ENCODE assay signal across 28 mouse cellular contexts in genomic region chr17:35213071-35213470, GRCm38 (mm10). TPM values are rescaled to one million over a fixed set of nuclear protein-coding genes. Genes with fewer than 3 reads are reported as not detected.
DNase-seq lines count a peak whose midpoint lies in the region; ATAC-seq and TF ChIP-seq lines count a peak whose summit lies in the region.
"Had no signal": no experiment of that assay in that cellular context is flagged by ENCODE, and none has a peak within 500 bp of the region (broad histone marks: within the 10 kb centered on the region; RNA-seq: fewer than 3 reads in every experiment).

No protein-coding gene starts in this region.

- no peak for TF ChIP-seq EP300 in liver, postnatal 0 days (IDR thresholded peaks at IDR 0.05; ENCODE audit: low read depth)

- no peak overlapping the region for H3K4me2 ChIP-seq in intestine, postnatal 0 days (replicated peaks; ENCODE audit: low read depth)
- H3K4me2 ChIP-seq in intestine, embryonic 16.5 days (ENCODE audit: low read depth, low read length) = no peak overlapping the region
- H3K4me2 ChIP-seq in liver, postnatal 0 days (ENCODE audit: low read depth, low read length) = no peak overlapping the region

- H3K9me3 ChIP-seq in intestine, postnatal 0 days (ENCODE audit: control insufficient read depth) = no peaks in the 10 kb centered on the region
- no peaks in the 10 kb centered on the region for H3K9me3 ChIP-seq in intestine, embryonic 16.5 days (ENCODE audit: control insufficient read depth, low read length)
- no peaks in the 10 kb centered on the region for H3K9me3 ChIP-seq in liver, postnatal 0 days (ENCODE audit: low read length)
- H3K9me3 ChIP-seq: G1E had no signal

- peak; percentile 71 for ATAC-seq in intestine, postnatal 0 days
- ATAC-seq in intestine, embryonic 16.5 days = no peak
- no peak for ATAC-seq in liver, postnatal 0 days
- ATAC-seq: activated CD4-positive, CD25-positive, alpha-beta regulatory T cell, adult 4 months; CD4-positive, CD25-positive, alpha-beta regulatory T cell, adult 4 months; Patski had no signal

- peak; percentile 52 for DNase-seq in liver, adult 2 months (ENCODE audit: extremely low read depth, low read depth, low spot score)
- DNase-seq in liver, postnatal 0 days = no peak
- DNase-seq in A20 (ENCODE audit: low read depth, low spot score) = peak; percentile 55
- no peak for DNase-seq in gastrocnemius, postnatal 10 days
- DNase-seq: adrenal gland, adult 2 months; adrenal gland, adult 8-10 months; adrenal gland, postnatal 10 days; adrenal gland, postnatal 14 days; adrenal gland, postnatal 25 days; adrenal gland, postnatal 36 days; B cell, adult 2 months; cerebellum, adult 11 months; cerebellum, adult 11-12 months; cerebellum, adult 18-20 months; cerebellum, adult 2 months had no signal

- no peak for TF ChIP-seq CTCF in intestine, postnatal 0 days (IDR thresholded peaks at IDR 0.05; ENCODE audit: low read depth)
- no peak for TF ChIP-seq CTCF in liver, adult 2 months (IDR thresholded peaks at IDR 0.05; ENCODE audit: low read depth, low read length)
- no peak for TF ChIP-seq CTCF in liver, postnatal 0 days (IDR thresholded peaks at IDR 0.05; ENCODE audit: low read depth)

- no peak overlapping the region for H3K4me3 ChIP-seq in intestine, postnatal 0 days (ENCODE audit: low read depth, low read length)
- no peak overlapping the region for H3K4me3 ChIP-seq in intestine, embryonic 16.5 days (ENCODE audit: low read length)
- no peak overlapping the region for H3K4me3 ChIP-seq in liver, adult 2 months (ENCODE audit: insufficient read depth, low read depth, low read length)
- no peak overlapping the region for H3K4me3 ChIP-seq in liver, postnatal 0 days (ENCODE audit: low read depth, low read length)

- H3K27ac ChIP-seq in intestine, postnatal 0 days (ENCODE audit: low read depth, low read length) = no peak overlapping the region
- H3K27ac ChIP-seq in intestine, embryonic 16.5 days (ENCODE audit: low read length) = no peak overlapping the region
- H3K27ac ChIP-seq in liver, adult 2 months (replicated peaks; ENCODE audit: insufficient read depth, low read depth, low read length) = no peak overlapping the region
- H3K27ac ChIP-seq in liver, postnatal 0 days (ENCODE audit: low read depth) = no peak overlapping the region

- no peaks in the 10 kb centered on the region for H3K27me3 ChIP-seq in intestine, postnatal 0 days (replicated peaks; ENCODE audit: control insufficient read depth, insufficient read depth, low read length)
- H3K27me3 ChIP-seq in intestine, embryonic 16.5 days (replicated peaks; ENCODE audit: control insufficient read depth, insufficient read depth, low read length) = no peaks in the 10 kb centered on the region
- no peaks in the 10 kb centered on the region for H3K27me3 ChIP-seq in liver, adult 2 months (ENCODE audit: control insufficient read depth, insufficient read depth, low read length)
- H3K27me3 ChIP-seq in liver, postnatal 0 days (ENCODE audit: insufficient read depth, low read length) = no peaks in the 10 kb centered on the region
- H3K27me3 ChIP-seq: CH12.LX, Patski had no signal

- WGBS in intestine, postnatal 0 days = 57% methylated on average over 5 of the region's 5 CpGs
- whole genome bisulfite sequencing in intestine, embryonic 16.5 days = 86% methylated on average over 5 of the region's 5 CpGs
- WGBS in liver, adult 2 months = 32% methylated on average over 5 of the region's 5 CpGs
- 73% methylated on average over 5 of the region's 5 CpGs for WGBS in liver, postnatal 0 days (ENCODE audit: insufficient replicate concordance)

- H3K4me1 ChIP-seq in intestine, postnatal 0 days (replicated peaks; ENCODE audit: control insufficient read depth, insufficient read depth, low read length) = no peaks in the 10 kb centered on the region
- H3K4me1 ChIP-seq in intestine, embryonic 16.5 days (ENCODE audit: control insufficient read depth, insufficient read depth, low read length) = no peaks in the 10 kb centered on the region
- H3K4me1 ChIP-seq in liver, adult 2 months (ENCODE audit: control insufficient read depth, insufficient read depth, low read length) = no peaks in the 10 kb centered on the region
- H3K4me1 ChIP-seq in liver, postnatal 0 days (ENCODE audit: insufficient read depth) = peaks cover 24% of the 10 kb centered on the region

- no peaks in the 10 kb centered on the region for H3K79me2 ChIP-seq in liver, adult 2 months (ENCODE audit: control insufficient read depth, insufficient read depth, low read length)

- no peaks in the 10 kb centered on the region for H3K36me3 ChIP-seq in intestine, postnatal 0 days (ENCODE audit: control insufficient read depth, insufficient read depth)
- H3K36me3 ChIP-seq in intestine, embryonic 16.5 days (ENCODE audit: control insufficient read depth, insufficient read depth, low read length) = no peaks in the 10 kb centered on the region
- H3K36me3 ChIP-seq in liver, adult 2 months (ENCODE audit: control insufficient read depth, insufficient read depth, low read length) = no peaks in the 10 kb centered on the region
- H3K36me3 ChIP-seq in liver, postnatal 0 days (replicated peaks; ENCODE audit: insufficient read depth, low read length) = no peaks in the 10 kb centered on the region

- TF ChIP-seq POLR2A in liver, adult 2 months (IDR thresholded peaks at IDR 0.05; ENCODE audit: extremely low read depth, insufficient read depth, low read length) = no peak

- H3K9ac ChIP-seq in intestine, postnatal 0 days (ENCODE audit: low read depth, low read length) = no peak overlapping the region
- no peak overlapping the region for H3K9ac ChIP-seq in intestine, embryonic 16.5 days (ENCODE audit: low read depth, low read length)
- H3K9ac ChIP-seq in liver, adult 2 months (ENCODE audit: low read depth, low read length) = no peak overlapping the region
- H3K9ac ChIP-seq in liver, postnatal 0 days (replicated peaks) = no peak overlapping the region

RNA-seq across cellular contexts. Expression of gene Gm16181, which starts 7.6 kb away (rescaled TPM):
- polyA plus RNA-seq in intestine, postnatal 0 days (2015; fragmentation: Nextera tagmentation; extraction: Ambion mirVana) = 0.23 and 0.30 TPM in 2 replicates
- polyA plus RNA-seq in intestine, embryonic 16.5 days (2015; fragmentation: Nextera tagmentation; extraction: Ambion mirVana) = 0.29 and 0.46 TPM in 2 replicates
- total RNA-seq in liver, adult 2 months (2014; rRNA removed) = 0.37 TPM in 1 of 2 replicates, not detected in the other
- polyA plus RNA-seq in liver, adult 2 months (2012; rRNA removed) = not detected in 2 replicates
- polyA plus RNA-seq in liver, postnatal 0 days (2015; fragmentation: Nextera tagmentation; extraction: Ambion mirVana) = 0.22 TPM in 2 replicates
- total RNA-seq in gastrocnemius, postnatal 10 days (2021) = not detected
- total RNA-seq: adrenal gland, adult 18-20 months; adrenal gland, adult 2 months; adrenal gland, adult 8-10 months; adrenal gland, postnatal 25 days; adrenal gland, postnatal 36 days; adrenal gland, postnatal 4 days; CH12.LX; ES-E14; MEL had no signal
- polyA plus RNA-seq: brain, embryonic 14.5 days; C2C12; cerebellum, adult 2 months; G1E had no signal

RNA-seq across cellular contexts. Expression of gene Lta, which starts 7.9 kb away (rescaled TPM):
- polyA plus RNA-seq in intestine, postnatal 0 days (2015; fragmentation: Nextera tagmentation; extraction: Ambion mirVana) = 0.10 and 0.42 TPM in 2 replicates
- 0.99 and 1.2 TPM in 2 replicates for polyA plus RNA-seq in intestine, embryonic 16.5 days (2015; fragmentation: Nextera tagmentation; extraction: Ambion mirVana)
- 0.27 TPM in 1 of 2 replicates, not detected in the other for total RNA-seq in liver, adult 2 months (2014; rRNA removed)
- 0.06 TPM in 1 of 2 replicates, not detected in the other for polyA plus RNA-seq in liver, adult 2 months (2012; rRNA removed)
- polyA plus RNA-seq in liver, postnatal 0 days (2015; fragmentation: Nextera tagmentation; extraction: Ambion mirVana) = not detected in 2 replicates
- total RNA-seq in gastrocnemius, postnatal 10 days (2021) = under 1 TPM in 1 of 2 experiments, not detected in 1; 0.16 TPM
- total RNA-seq: adrenal gland, adult 18-20 months; G1E; MEL had no signal
- polyA plus RNA-seq: G1E had no signal

RNA-seq across cellular contexts. Expression of gene Tnf, which starts 11.3 kb away (rescaled TPM):
- polyA plus RNA-seq in intestine, postnatal 0 days (2015; fragmentation: Nextera tagmentation; extraction: Ambion mirVana) = 0.17 and 0.27 TPM in 2 replicates
- 0.18 and 0.23 TPM in 2 replicates for polyA plus RNA-seq in intestine, embryonic 16.5 days (2015; fragmentation: Nextera tagmentation; extraction: Ambion mirVana)
- total RNA-seq in liver, adult 2 months (2014; rRNA removed) = 0.13 TPM in 1 of 2 replicates, not detected in the other
- 0.15 and 0.29 TPM in 2 replicates for polyA plus RNA-seq in liver, adult 2 months (2012; rRNA removed)
- 0.59 and 0.75 TPM in 2 replicates for polyA plus RNA-seq in liver, postnatal 0 days (2015; fragmentation: Nextera tagmentation; extraction: Ambion mirVana)
- total RNA-seq in gastrocnemius, postnatal 10 days (2021) = under 1 TPM; 0.23 to 0.99 TPM
- polyA plus RNA-seq: C2C12; cerebellum, adult 2 months; Patski had no signal

RNA-seq across cellular contexts. Expression of gene Ltb, which starts 18.8 kb away (rescaled TPM):
- 1.7 and 2.4 TPM in 2 replicates for polyA plus RNA-seq in intestine, postnatal 0 days (2015; fragmentation: Nextera tagmentation; extraction: Ambion mirVana)
- polyA plus RNA-seq in intestine, embryonic 16.5 days (2015; fragmentation: Nextera tagmentation; extraction: Ambion mirVana) = 4.4 and 4.7 TPM in 2 replicates
- 1.8 and 3.0 TPM in 2 replicates for total RNA-seq in liver, adult 2 months (2014; rRNA removed)
- polyA plus RNA-seq in liver, adult 2 months (2012; rRNA removed) = 2.6 and 4.7 TPM in 2 replicates
- polyA plus RNA-seq in liver, postnatal 0 days (2015; fragmentation: Nextera tagmentation; extraction: Ambion mirVana) = 5.3 and 6.0 TPM in 2 replicates
- total RNA-seq in gastrocnemius, postnatal 10 days (2021) = under 1 TPM; 0.68 to 0.75 TPM
- polyA plus RNA-seq: C2C12, Patski had no signal

RNA-seq across cellular contexts. Expression of gene Atp6v1g2, which starts 20.4 kb away (rescaled TPM):
- polyA plus RNA-seq in intestine, postnatal 0 days (2015; fragmentation: Nextera tagmentation; extraction: Ambion mirVana) = 4.1 and 4.3 TPM in 2 replicates
- polyA plus RNA-seq in intestine, embryonic 16.5 days (2015; fragmentation: Nextera tagmentation; extraction: Ambion mirVana) = 4.7 and 4.8 TPM in 2 replicates
- total RNA-seq in liver, adult 2 months (2014; rRNA removed) = 0.28 and 0.34 TPM in 2 replicates
- polyA plus RNA-seq in liver, adult 2 months (2012; rRNA removed) = 1.6 and 2.7 TPM in 2 replicates
- polyA plus RNA-seq in liver, postnatal 0 days (2015; fragmentation: Nextera tagmentation; extraction: Ambion mirVana) = 0.98 and 1.3 TPM in 2 replicates
- total RNA-seq in gastrocnemius, postnatal 10 days (2021) = 1 to 10 TPM; 2.1 to 3.3 TPM

Comparison
In these comparisons a context has a peak if more than half of its experiments do, and no peak if none do; other contexts are left out.
1. DNase-seq: peak in liver, adult 2 months (single experiment) and A20 (single experiment); none in liver, postnatal 0 days (single experiment) and gastrocnemius, postnatal 10 days (single experiment).